ENCODE assay signal across 20 mouse cellular contexts in genomic region chrX:100796041-100796740, GRCm38 (mm10). TPM values are rescaled to one million over a fixed set of nuclear protein-coding genes. Genes with fewer than 3 reads are reported as not detected.
A peak's percentile ranks its signal among the peaks of the same experiment; 100 is the strongest.
DNase-seq lines count a peak whose midpoint lies in the region; ATAC-seq and TF ChIP-seq lines count a peak whose summit lies in the region.
"Had no signal": no experiment of that assay in that cellular context is flagged by ENCODE, and none has a peak within 500 bp of the region (broad histone marks: within the 10 kb centered on the region; RNA-seq: fewer than 3 reads in every experiment).

No protein-coding gene starts in this region.

- H3K4me1 ChIP-seq in hindbrain, postnatal 0 days (ENCODE audit: insufficient read depth, low read length): no peaks in the 10 kb centered on the region
- peaks cover 18% of the 10 kb centered on the region; the same call in 1 of the 2 replicates for H3K4me1 ChIP-seq in hindbrain, embryonic 10.5 days (replicated peaks)
- no peaks in the 10 kb centered on the region for H3K4me1 ChIP-seq in intestine, postnatal 0 days (replicated peaks; ENCODE audit: control insufficient read depth, insufficient read depth, low read length)
- H3K4me1 ChIP-seq: embryonic facial prominence, embryonic 12.5 days; stomach, embryonic 15.5 days had no signal

- TF ChIP-seq CTCF in hindbrain, postnatal 0 days (IDR thresholded peaks at IDR 0.05; ENCODE audit: low read depth): no peak
- no peak for TF ChIP-seq CTCF in intestine, postnatal 0 days (IDR thresholded peaks at IDR 0.05; ENCODE audit: low read depth)

- H3K27ac ChIP-seq in hindbrain, postnatal 0 days: no peak overlapping the region
- H3K27ac ChIP-seq in hindbrain, embryonic 10.5 days: no peak overlapping the region
- H3K27ac ChIP-seq in intestine, postnatal 0 days (ENCODE audit: low read depth, low read length): peak overlapping the region; percentile 75
- H3K27ac ChIP-seq: embryonic facial prominence, embryonic 12.5 days; lung, embryonic 15.5 days had no signal

- DNase-seq in hindbrain, postnatal 0 days (ENCODE audit: low spot score): peak; percentile 40
- no peak for DNase-seq in hindbrain, embryonic 10.5 days (ENCODE audit: low spot score)
- peak; percentile 84 for DNase-seq in brain, adult 2 months (ENCODE audit: low read depth, low spot score)
- DNase-seq in cerebellum, adult 8-10 months: peak; percentile 50
- no peak for DNase-seq in heart, postnatal 4 days
- DNase-seq in ovary, postnatal 10 days (ENCODE audit: low spot score): no peak
- DNase-seq: adrenal gland, postnatal 10 days; gastrocnemius, postnatal 10 days; heart, postnatal 36 days; kidney, adult 11 months; kidney, postnatal 36 days; liver; right cerebral cortex, postnatal 4 days; thymus, postnatal 36 days had no signal

- H3K27me3 ChIP-seq in hindbrain, postnatal 0 days (ENCODE audit: insufficient read depth, low read length): no peaks in the 10 kb centered on the region; the same call in 1 of the 2 replicates
- peaks cover 43% of the 10 kb centered on the region for H3K27me3 ChIP-seq in hindbrain, embryonic 10.5 days (ENCODE audit: insufficient read depth, poor library complexity, severe bottlenecking)
- H3K27me3 ChIP-seq in intestine, postnatal 0 days (replicated peaks; ENCODE audit: control insufficient read depth, insufficient read depth, low read length): no peaks in the 10 kb centered on the region
- H3K27me3 ChIP-seq: embryonic facial prominence, embryonic 12.5 days; stomach, embryonic 15.5 days had no signal

- WGBS in hindbrain, postnatal 0 days: 69% methylated on average over 6 of the region's 6 CpGs
- WGBS in hindbrain, embryonic 10.5 days: 80% methylated on average over 6 of the region's 6 CpGs
- 53% methylated on average over 6 of the region's 6 CpGs for WGBS in intestine, postnatal 0 days

- H3K4me3 ChIP-seq in hindbrain, postnatal 0 days (ENCODE audit: low read length): no peak overlapping the region
- no peak overlapping the region for H3K4me3 ChIP-seq in hindbrain, embryonic 10.5 days
- H3K4me3 ChIP-seq in intestine, postnatal 0 days (ENCODE audit: low read depth, low read length): no peak overlapping the region
- H3K4me3 ChIP-seq: embryonic facial prominence, embryonic 12.5 days; lung, embryonic 15.5 days; stomach, embryonic 15.5 days had no signal

- no peak for ATAC-seq in hindbrain, postnatal 0 days
- ATAC-seq in intestine, postnatal 0 days: no peak

- H3K36me3 ChIP-seq in hindbrain, postnatal 0 days (ENCODE audit: insufficient read depth, low read length): no peaks in the 10 kb centered on the region
- H3K36me3 ChIP-seq in hindbrain, embryonic 10.5 days: peaks cover 35% of the 10 kb centered on the region
- H3K36me3 ChIP-seq in intestine, postnatal 0 days (ENCODE audit: control insufficient read depth, insufficient read depth): no peaks in the 10 kb centered on the region
- H3K36me3 ChIP-seq: lung, embryonic 15.5 days; stomach, embryonic 15.5 days had no signal

- H3K9me3 ChIP-seq in hindbrain, postnatal 0 days (ENCODE audit: low read length): no peaks in the 10 kb centered on the region
- no peaks in the 10 kb centered on the region for H3K9me3 ChIP-seq in hindbrain, embryonic 10.5 days
- no peaks in the 10 kb centered on the region for H3K9me3 ChIP-seq in intestine, postnatal 0 days (ENCODE audit: control insufficient read depth)
- H3K9me3 ChIP-seq: embryonic facial prominence, embryonic 12.5 days; lung, embryonic 15.5 days; stomach, embryonic 15.5 days had no signal

- no peak overlapping the region for H3K9ac ChIP-seq in hindbrain, postnatal 0 days (replicated peaks; ENCODE audit: low read length)
- H3K9ac ChIP-seq in intestine, postnatal 0 days (ENCODE audit: low read depth, low read length): no peak overlapping the region
- H3K9ac ChIP-seq: embryonic facial prominence, embryonic 12.5 days; lung, embryonic 15.5 days; stomach, embryonic 15.5 days had no signal

- no peak overlapping the region for H3K4me2 ChIP-seq in hindbrain, postnatal 0 days (ENCODE audit: low read depth, low read length)
- peak overlapping the region; percentile 32; the same call in 1 of the 2 replicates for H3K4me2 ChIP-seq in intestine, postnatal 0 days (replicated peaks; ENCODE audit: low read depth)
- H3K4me2 ChIP-seq: embryonic facial prominence, embryonic 12.5 days; heart, embryonic 11.5 days; lung, embryonic 15.5 days; midbrain, embryonic 11.5 days; stomach, embryonic 15.5 days had no signal

RNA-seq across cellular contexts. Expression of gene Dlg3, which starts 28.7 kb away (rescaled TPM):
- 35.5 and 39.9 TPM in 2 replicates for total RNA-seq in hindbrain, postnatal 0 days (2014; rRNA removed)
- polyA plus RNA-seq in hindbrain, postnatal 0 days (2015; fragmentation: Nextera tagmentation; extraction: Ambion mirVana): 2.9 and 3.7 TPM in 2 replicates
- polyA plus RNA-seq in hindbrain, embryonic 10.5 days (2016; fragmentation: Nextera tagmentation; extraction: Ambion mirVana): 12.2 and 15.1 TPM in 2 replicates
- polyA plus RNA-seq in intestine, postnatal 0 days (2015; fragmentation: Nextera tagmentation; extraction: Ambion mirVana): 2.2 and 2.9 TPM in 2 replicates
- total RNA-seq in heart, postnatal 4 days (2021): 1 to 10 TPM; 4.6 to 5.3 TPM

Comparison
In these comparisons a context has a peak if more than half of its experiments do, and no peak if none do; other contexts are left out.
1. DNase-seq: peak in hindbrain, postnatal 0 days (single experiment), brain, adult 2 months (single experiment) and cerebellum, adult 8-10 months (single experiment); none in hindbrain, embryonic 10.5 days (single experiment), heart, postnatal 4 days (single experiment) and ovary, postnatal 10 days (single experiment).